Mouse (Mus musculus) liver, embryonic 15.5 days (tissue): ENCODE measurements around the gene Gm6169. TPM values are rescaled to one million over a fixed set of nuclear protein-coding genes. Genes with fewer than 3 reads are reported as not detected.
"Not testable (repeated sequence)": the region's sequence is repeated elsewhere in the genome, so short reads cannot be mapped to it uniquely, and the experiment has no call there.

Source experiments
- ATAC-seq: fragments of 200-750 bp; cut with Nextera tagmentation; 2 replicates; pipeline ENCODE4 v1.8.0; 2017; ENCODE audit warnings: moderate number of reproducible peaks, mild to moderate bottlenecking, moderate library complexity; ENCODE audit not compliant: insufficient read depth
- H3K27ac ChIP-seq: fragments of 300-500 bp; sonication (generic); replicated peaks from 2 replicates; pipeline ENCODE4 v1.5.1; 2015; ENCODE audit warnings: mild to moderate bottlenecking, inconsistent platforms
- H3K27me3 ChIP-seq: fragments of 300-500 bp; sonication (generic); 2 replicates; pipeline ENCODE4 v1.6.1; 2015; ENCODE audit warnings: mild to moderate bottlenecking, inconsistent platforms
- H3K36me3 ChIP-seq: fragments of 300-500 bp; sonication (generic); replicated peaks from 2 replicates; pipeline ENCODE4 v1.6.1; 2015; ENCODE audit warnings: moderate library complexity, mild to moderate bottlenecking, inconsistent platforms
- H3K4me1 ChIP-seq: fragments of 300-500 bp; sonication (generic); replicated peaks from 2 replicates; pipeline ENCODE4 v1.6.1; 2015; ENCODE audit warnings: inconsistent platforms
- H3K4me2 ChIP-seq: fragments of 300-500 bp; sonication (generic); 2 replicates; pipeline ENCODE4 v1.6.1; 2015; ENCODE audit warnings: moderate library complexity, mild to moderate bottlenecking, inconsistent platforms
- H3K4me3 ChIP-seq: fragments of 300-500 bp; sonication (generic); replicated peaks from 2 replicates; pipeline ENCODE4 v1.5.1; 2015; ENCODE audit warnings: mild to moderate bottlenecking, inconsistent platforms
- H3K9ac ChIP-seq: fragments of 300-500 bp; sonication (generic); 2 replicates; pipeline ENCODE4 v1.6.1; 2015; ENCODE audit warnings: moderate library complexity, mild to moderate bottlenecking, inconsistent platforms
- H3K9me3 ChIP-seq: fragments of 300-500 bp; sonication (generic); replicated peaks from 2 replicates; pipeline ENCODE4 v1.6.1; 2016; ENCODE audit warnings: inconsistent platforms
- WGBS: fragments of 180-500 bp; shearing (Covaris S2); methylation state at CpG from one replicate; pipeline ENCODE4 v1.1.7; 2015; ENCODE audit warnings: mixed read lengths; ENCODE audit not compliant: insufficient replicate concordance; 5-methylcytosine and 5-hydroxymethylcytosine counted together
- polyA plus RNA-seq: library from polyadenylated mRNA; unstranded; fragments of >200 nt; fragmentation: Nextera tagmentation; extraction: Ambion mirVana; gene quantifications from 2 replicates; pipeline ENCODE4 v1.2.1, GENCODE M21; 2015

The Gm6169 gene
- polyA plus RNA-seq, result 0.40 and 0.64 TPM in 2 replicates

- H3K27me3 ChIP-seq, result no peaks in the 10 kb centered on the region
- H3K4me2 ChIP-seq, result no peak within 1 kb of the TSS
- WGBS, result 73% methylated on average over 22 of the region's 22 CpGs
- H3K9me3 ChIP-seq, result no peaks in the 10 kb centered on the region
- H3K4me1 ChIP-seq, result no peaks in the 10 kb centered on the region
- no peak within 1 kb of the TSS for H3K9ac ChIP-seq
- ATAC-seq, result no peak
- no peak within 1 kb of the TSS for H3K27ac ChIP-seq
- H3K36me3 ChIP-seq, result no peaks in the 10 kb centered on the region
- no peak within 1 kb of the TSS for H3K4me3 ChIP-seq
These were observed at the start of gene Gm6169 for GRCm38 (mm10) chr13:97099187-97099852. Gene Gm6169 (minus strand): TSS chr13:97099237.

DNA sequence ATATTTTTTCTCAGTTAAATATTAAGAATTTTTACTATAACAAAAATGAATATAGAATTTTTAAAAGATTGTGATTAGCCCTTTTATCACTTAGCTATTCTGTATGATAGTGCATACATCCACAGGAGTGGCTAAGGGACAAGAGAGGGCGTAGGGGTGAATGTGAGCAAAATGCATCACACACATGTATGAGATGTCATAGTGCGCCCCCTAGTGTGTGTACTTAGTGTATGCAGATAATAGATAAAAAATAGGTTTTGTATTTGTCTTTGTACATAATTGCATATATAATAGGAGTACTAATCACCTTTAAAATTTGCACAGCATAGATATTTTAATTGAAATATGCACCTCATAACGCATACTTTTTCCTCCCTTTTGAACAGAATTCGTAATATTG is 46.8 kb upstream of the Gm6169 start:
- no peaks in the 10 kb centered on the region for H3K27me3 ChIP-seq
- H3K4me3 ChIP-seq, result no peak overlapping the region
- H3K36me3 ChIP-seq, result peaks cover 59% of the 10 kb centered on the region
- H3K4me2 ChIP-seq, result no peak overlapping the region
- H3K9me3 ChIP-seq, result no peaks in the 10 kb centered on the region
- H3K9ac ChIP-seq, result no peak overlapping the region
- WGBS, result 50% methylated on average over 4 of the region's 4 CpGs
- no peak for ATAC-seq
- no peaks in the 10 kb centered on the region for H3K4me1 ChIP-seq
- H3K27ac ChIP-seq, result no peak overlapping the region

GRCm38 (mm10) chr13:97142321-97142720 is 43.3 kb upstream of the Gm6169 start:
- Histone ChIP-seq H3K27ac (no peak overlapping the region), H3K36me3 (peaks cover 29% of the 10 kb centered on the region), H3K4me2 (no peak overlapping the region), H3K9me3 (no peaks in the 10 kb centered on the region), H3K9ac (no peak overlapping the region), H3K4me1 (peaks cover 9% of the 10 kb centered on the region), H3K4me3 (no peak overlapping the region), H3K27me3 (no peaks in the 10 kb centered on the region)
- ATAC-seq, result no peak
- 74% methylated on average over 7 of the region's 7 CpGs for WGBS

GRCm38 (mm10) chr13:97138404-97138931 is 39.4 kb upstream of the Gm6169 start:
- peak overlapping the region; percentile 64 for H3K4me2 ChIP-seq
- peak overlapping the region; percentile 82 for H3K9ac ChIP-seq
- not testable (repeated sequence) for H3K9me3 ChIP-seq, H3K27me3 ChIP-seq, H3K4me1 ChIP-seq, ATAC-seq
- 20% methylated on average over 8 of the region's 8 CpGs for WGBS
- peak overlapping the region; percentile 89 for H3K4me3 ChIP-seq
- peaks cover 27% of the 10 kb centered on the region for H3K36me3 ChIP-seq
- peak overlapping the region; percentile 88; the same call in 1 of the 2 replicates for H3K27ac ChIP-seq

DNA sequence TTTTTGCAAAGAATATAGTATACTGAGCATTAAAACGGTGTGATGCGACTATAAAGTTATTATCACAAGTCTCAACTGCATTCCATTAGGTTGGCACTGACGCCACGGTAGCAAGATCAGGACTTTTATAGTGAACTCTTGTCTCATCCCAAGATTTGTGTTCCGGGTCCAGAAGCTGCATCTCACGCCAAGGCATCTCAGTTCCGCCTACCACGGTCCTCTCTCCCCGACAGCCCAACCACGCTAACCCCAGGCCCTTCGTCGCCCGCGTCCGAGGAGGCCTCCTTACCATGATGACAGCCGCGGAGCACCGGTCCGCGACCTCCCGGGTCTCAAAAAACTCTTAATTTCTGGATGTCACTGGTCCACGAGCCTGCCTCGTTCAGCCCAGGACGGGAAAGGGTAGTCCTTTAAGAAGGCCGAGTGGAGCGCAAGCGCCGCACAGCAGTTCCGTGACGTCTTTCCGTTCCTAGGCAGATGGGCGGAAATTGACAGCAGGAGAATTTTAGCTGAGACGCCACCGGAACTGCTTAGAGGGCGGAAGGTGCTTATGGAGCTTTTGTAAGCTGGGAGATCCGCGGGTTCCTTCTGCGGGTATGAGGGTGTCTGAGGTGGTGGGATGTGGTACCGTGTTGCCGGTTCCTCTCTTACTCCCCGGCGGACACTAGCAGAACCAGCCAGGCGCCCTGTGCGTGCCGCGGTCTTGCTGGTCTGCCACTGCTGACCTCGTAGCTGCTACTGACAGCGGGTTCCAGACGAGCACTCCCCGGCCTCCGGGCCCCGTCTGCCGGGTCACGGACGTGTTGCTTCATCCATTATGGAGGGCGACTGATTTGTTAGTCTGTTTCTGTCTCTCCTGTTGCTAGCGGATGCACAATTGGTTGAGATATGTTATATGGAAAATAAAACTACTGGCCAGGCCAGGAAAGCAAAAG is 38.7 kb upstream of the Gm6169 start, which contains the start of the genes Gfm2 and Nsa2:
Gfm2 (plus strand) TSS at position 472 of the 935 bp plus-strand sequence.
Nsa2 (minus strand) TSS at position 472 of the 935 bp plus-strand sequence.
- Histone ChIP-seq H3K9ac (peak within 1 kb of the TSS; percentile 82), H3K4me1 (peaks cover 9% of the 10 kb centered on the region), H3K9me3 (no peaks in the 10 kb centered on the region), H3K4me3 (peak within 1 kb of the TSS; percentile 89), H3K36me3 (peaks cover 29% of the 10 kb centered on the region), H3K4me2 (peak within 1 kb of the TSS; percentile 64), H3K27me3 (no peaks in the 10 kb centered on the region), H3K27ac (peak within 1 kb of the TSS; percentile 88)
- ATAC-seq, result peak; percentile 98
- under 1% methylated on average over 57 of the region's 57 CpGs for WGBS

DNA sequence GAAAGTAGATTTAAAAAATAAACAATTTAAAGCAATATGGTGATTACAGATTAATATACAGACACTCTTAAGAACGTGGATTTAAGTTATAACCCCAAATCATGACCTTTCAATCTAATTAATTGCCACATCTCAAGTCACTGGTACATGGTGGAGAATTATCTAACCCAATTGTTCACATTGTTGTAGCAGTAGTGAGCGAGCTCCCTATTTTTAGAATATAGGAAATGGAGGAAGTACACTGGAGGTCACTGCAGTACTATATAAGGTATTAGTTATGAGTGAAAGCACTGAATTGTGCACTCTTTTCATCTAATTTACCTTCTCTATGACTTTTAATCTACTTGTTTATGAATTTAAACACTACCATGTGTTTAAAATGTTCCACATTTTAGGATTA is 31.4 kb upstream of the Gm6169 start:
- H3K9ac ChIP-seq, H3K9me3 ChIP-seq, H3K4me1 ChIP-seq, H3K27ac ChIP-seq, H3K4me2 ChIP-seq, H3K27me3 ChIP-seq, ATAC-seq, H3K4me3 ChIP-seq: not testable (repeated sequence)
- H3K36me3 ChIP-seq, result peaks cover 36% of the 10 kb centered on the region
- WGBS, result no CpG with 5 or more reads among the region's 2 CpGs

- not testable (repeated sequence) for H3K27ac ChIP-seq, ATAC-seq, H3K9me3 ChIP-seq, H3K27me3 ChIP-seq, H3K4me2 ChIP-seq, H3K9ac ChIP-seq, H3K4me3 ChIP-seq, H3K4me1 ChIP-seq
- peaks cover 29% of the 10 kb centered on the region for H3K36me3 ChIP-seq
- 85% methylated on average over 4 of the region's 4 CpGs for WGBS
These were observed 30.6 kb upstream of the Gm6169 start for GRCm38 (mm10) chr13:97129654-97130053.

- Histone ChIP-seq H3K4me3 (no peak overlapping the region), H3K36me3 (no peaks in the 10 kb centered on the region), H3K9me3 (no peaks in the 10 kb centered on the region), H3K4me1 (no peaks in the 10 kb centered on the region), H3K9ac (no peak overlapping the region), H3K4me2 (no peak overlapping the region), H3K27me3 (no peaks in the 10 kb centered on the region), H3K27ac (no peak overlapping the region)
- 54% methylated on average over 3 of the region's 3 CpGs for WGBS
- ATAC-seq, result no peak
These were observed 22.3 kb upstream of the Gm6169 start for GRCm38 (mm10) chr13:97121341-97121740.

GRCm38 (mm10) chr13:97109046-97109445 is 10.0 kb upstream of the Gm6169 start:
- 62% methylated on average over 4 of the region's 4 CpGs for WGBS

GRCm38 (mm10) chr13:97107721-97108120 is 8.7 kb upstream of the Gm6169 start:
- not testable (repeated sequence) for H3K4me3 ChIP-seq, H3K4me2 ChIP-seq, H3K27me3 ChIP-seq, H3K4me1 ChIP-seq, H3K9me3 ChIP-seq, ATAC-seq, H3K36me3 ChIP-seq, H3K27ac ChIP-seq, H3K9ac ChIP-seq
- 85% methylated on average over 4 of the region's 4 CpGs for WGBS

More at GRCm38 (mm10) chr13:97109046-97109445, 10.0 kb upstream of the Gm6169 start:
- no peaks in the 10 kb centered on the region for H3K9me3 ChIP-seq
- no peak for ATAC-seq
- H3K36me3 ChIP-seq, result no peaks in the 10 kb centered on the region
- no peak overlapping the region for H3K9ac ChIP-seq
- no peak overlapping the region for H3K27ac ChIP-seq
- H3K4me2 ChIP-seq, result no peak overlapping the region
- H3K4me1 ChIP-seq, result no peaks in the 10 kb centered on the region
- no peak overlapping the region for H3K4me3 ChIP-seq
- no peaks in the 10 kb centered on the region for H3K27me3 ChIP-seq

- Histone ChIP-seq H3K4me3 (no peak overlapping the region), H3K27ac (no peak overlapping the region), H3K9ac (no peak overlapping the region), H3K4me2 (no peak overlapping the region), H3K9me3 (no peaks in the 10 kb centered on the region), H3K27me3 (no peaks in the 10 kb centered on the region), H3K36me3 (no peaks in the 10 kb centered on the region), H3K4me1 (no peaks in the 10 kb centered on the region)
- 76% methylated on average over 7 of the region's 7 CpGs for WGBS
- no peak for ATAC-seq
These were observed 6.0 kb upstream of the Gm6169 start for GRCm38 (mm10) chr13:97104996-97105395.
